Mouse (Mus musculus) right cerebral cortex, postnatal 4 days (tissue): ENCODE data around the gene Gm3727.
"Not testable (repeated sequence)": the region's sequence is repeated elsewhere in the genome, so short reads cannot be mapped to it uniquely, and the experiment has no call there.

Experiments used
- DNase-seq: peaks from one replicate; pipeline ENCODE4 v3.0.0-alpha.2; 2022

Gm3727 gene

DNA sequence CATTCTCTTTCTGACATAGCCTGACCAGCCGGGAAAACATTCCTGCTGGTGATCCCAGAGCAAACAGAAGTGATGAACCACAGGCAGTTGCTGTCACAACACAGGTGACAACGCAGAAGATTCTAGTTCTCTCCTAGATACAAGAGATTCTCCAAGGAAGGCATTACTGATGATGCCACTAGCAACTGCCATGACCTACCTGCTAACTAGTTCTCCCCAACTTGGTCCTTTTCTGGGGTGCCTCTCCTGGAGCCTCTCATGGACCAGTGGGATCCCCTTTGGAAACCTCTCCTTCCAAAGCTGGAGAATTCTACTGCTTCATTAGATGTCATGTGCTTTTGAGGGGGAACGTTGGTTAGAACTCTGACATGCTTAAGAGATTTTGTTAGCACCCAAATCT, at the start of gene Gm3727:
TSS of gene Gm3727 (minus strand) at position 101 of the 400 bp plus-strand sequence.
- not testable (repeated sequence) for DNase-seq

DNA sequence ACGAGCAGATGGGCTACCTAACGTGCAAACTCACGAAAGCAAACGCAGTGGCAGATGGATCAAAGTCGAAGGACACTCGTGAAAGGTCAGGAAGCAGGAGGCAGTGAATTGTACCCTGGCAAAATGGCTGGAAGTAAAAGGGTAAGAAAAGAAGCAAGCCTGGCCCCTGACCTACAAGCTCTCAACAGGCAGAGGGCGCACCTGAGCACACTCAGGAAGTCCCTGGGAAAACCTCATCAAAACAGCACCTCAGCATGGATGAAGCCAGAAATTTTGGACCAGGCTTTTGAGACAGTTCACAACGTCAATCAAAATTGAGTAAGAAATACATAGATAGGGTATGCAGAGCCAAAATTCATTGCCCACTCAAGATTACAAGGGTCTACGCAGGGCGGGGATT, 21.0 kb downstream of the Gm3727 start:
- peak; percentile 1 for DNase-seq
